Mouse (Mus musculus) liver, embryonic 12.5 days (tissue): Measurements from ENCODE around the gene Tbc1d10b. TPM values are rescaled to one million over a fixed set of nuclear protein-coding genes. Genes with fewer than 3 reads are reported as not detected.
A peak's percentile ranks its signal among the peaks of the same experiment; 100 is the strongest.

Source experiments
- ATAC-seq: fragments of 200-750 bp; cut with Nextera tagmentation; 2 replicates; pipeline ENCODE4 v1.8.0; 2017; ENCODE audit warnings: moderate number of reproducible peaks, mild to moderate bottlenecking, moderate library complexity
- H3K27ac ChIP-seq: fragments of 300-500 bp; sonication (generic); 2 replicates; pipeline ENCODE4 v1.5.1; 2016; ENCODE audit warnings: mild to moderate bottlenecking
- H3K27me3 ChIP-seq: fragments of 300-500 bp; sonication (generic); replicated peaks from 2 replicates; pipeline ENCODE4 v1.6.1; 2016; ENCODE audit warnings: mild to moderate bottlenecking, moderate library complexity
- H3K36me3 ChIP-seq: fragments of 300-500 bp; sonication (generic); 2 replicates; pipeline ENCODE4 v1.6.1; 2016; ENCODE audit warnings: mild to moderate bottlenecking, moderate library complexity
- H3K4me1 ChIP-seq: fragments of 300-500 bp; sonication (generic); 2 replicates; pipeline ENCODE4 v1.6.1; 2016
- H3K4me2 ChIP-seq: fragments of 300-500 bp; sonication (generic); 2 replicates; pipeline ENCODE4 v1.6.1; 2016; ENCODE audit warnings: mild to moderate bottlenecking, moderate library complexity
- H3K4me3 ChIP-seq: fragments of 300-500 bp; sonication (generic); 2 replicates; pipeline ENCODE4 v1.5.1; 2016; ENCODE audit warnings: mild to moderate bottlenecking, moderate library complexity
- H3K9ac ChIP-seq: fragments of 300-500 bp; sonication (generic); 2 replicates; pipeline ENCODE4 v1.6.1; 2016; ENCODE audit warnings: mild to moderate bottlenecking, moderate library complexity
- H3K9me3 ChIP-seq: fragments of 300-500 bp; sonication (generic); replicated peaks from 2 replicates; pipeline ENCODE4 v1.6.1; 2016; ENCODE audit warnings: mild to moderate bottlenecking, moderate library complexity
- WGBS: fragments of 180-500 bp; shearing (Covaris S2); methylation state at CpG from one replicate; pipeline ENCODE4 v1.1.7; 2016; ENCODE audit not compliant: insufficient replicate concordance; 5-methylcytosine and 5-hydroxymethylcytosine counted together
- polyA plus RNA-seq: library from polyadenylated mRNA; unstranded; fragments of >200 nt; fragmentation: Nextera tagmentation; extraction: Ambion mirVana; gene quantifications from 2 replicates; pipeline ENCODE4 v1.2.1, GENCODE M21; 2016

The Tbc1d10b gene
- polyA plus RNA-seq, 1 experiment from 2014 or later: 26.7 TPM

- Histone ChIP-seq H3K36me3 (peaks cover 53% of the 10 kb centered on the region), H3K4me3 (no peak overlapping the region), H3K27ac (no peak overlapping the region), H3K27me3 (no peaks in the 10 kb centered on the region), H3K4me2 (no peak overlapping the region), H3K4me1 (peaks cover 49% of the 10 kb centered on the region), H3K9ac (no peak overlapping the region), H3K9me3 (no peaks in the 10 kb centered on the region)
- 88% methylated on average over 2 of the region's 2 CpGs for WGBS
- ATAC-seq: no peak
These were observed 26.5 kb upstream of the Tbc1d10b start for GRCm38 (mm10) chr7:127234777-127235176.

- Histone ChIP-seq H3K4me1 (peaks cover 50% of the 10 kb centered on the region), H3K9ac (peak overlapping the region; percentile 94), H3K9me3 (no peaks in the 10 kb centered on the region), H3K27ac (peak overlapping the region; percentile 95), H3K27me3 (no peaks in the 10 kb centered on the region), H3K4me2 (peak overlapping the region; percentile 75), H3K4me3 (peak overlapping the region; percentile 82), H3K36me3 (peaks cover 55% of the 10 kb centered on the region)
- WGBS: 2% methylated on average over 9 of the region's 9 CpGs
- ATAC-seq: no peak
These were observed 25.5 kb upstream of the Tbc1d10b start for GRCm38 (mm10) chr7:127233765-127234164.

DNA sequence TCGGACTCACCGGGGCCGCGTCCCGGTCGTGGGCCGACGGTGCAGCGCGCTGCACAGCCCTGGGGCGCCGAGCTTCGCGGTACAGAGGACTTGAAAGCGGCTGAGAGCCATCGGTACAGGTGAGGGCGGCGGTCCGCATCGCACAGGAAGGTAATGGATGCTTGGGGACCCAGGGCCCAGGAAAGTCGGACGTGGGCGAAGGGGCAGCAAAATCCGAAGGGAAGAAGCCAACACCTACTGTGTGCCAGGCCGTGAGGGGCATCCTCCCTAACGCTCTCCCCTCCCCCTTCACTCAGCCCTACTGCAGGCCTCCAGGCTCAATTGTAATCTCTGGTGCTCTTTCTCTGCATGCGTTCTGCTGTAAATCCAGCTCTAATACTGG, 25.1 kb upstream of the Tbc1d10b start:
- no peaks in the 10 kb centered on the region for H3K9me3 ChIP-seq
- H3K27me3 ChIP-seq: no peaks in the 10 kb centered on the region
- H3K36me3 ChIP-seq: peaks cover 51% of the 10 kb centered on the region
- peak overlapping the region; percentile 94 for H3K9ac ChIP-seq
- under 1% methylated on average over 27 of the region's 27 CpGs for WGBS
- peaks cover 52% of the 10 kb centered on the region for H3K4me1 ChIP-seq
- peak overlapping the region; percentile 75 for H3K4me2 ChIP-seq
- peak overlapping the region; percentile 95 for H3K27ac ChIP-seq
- peak; percentile 69 for ATAC-seq
- H3K4me3 ChIP-seq: peak overlapping the region; percentile 82

GRCm38 (mm10) chr7:127232622-127233367, 24.5 kb upstream of the Tbc1d10b start, which contains the start of the genes Zfp553 and Sept1:
Gene Zfp553 (plus strand): TSS chr7:127233061.
Gene Sept1 (minus strand): TSS chr7:127233130.
- Histone ChIP-seq H3K4me1 (peaks cover 55% of the 10 kb centered on the region), H3K27ac (peak within 1 kb of the TSS; percentile 95), H3K27me3 (no peaks in the 10 kb centered on the region), H3K4me2 (peak within 1 kb of the TSS; percentile 75), H3K9me3 (no peaks in the 10 kb centered on the region), H3K9ac (peak within 1 kb of the TSS; percentile 94), H3K4me3 (peak within 1 kb of the TSS; percentile 82), H3K36me3 (peaks cover 45% of the 10 kb centered on the region)
- ATAC-seq: peak; percentile 86
- 1% methylated on average over 64 of the region's 64 CpGs for WGBS

DNA sequence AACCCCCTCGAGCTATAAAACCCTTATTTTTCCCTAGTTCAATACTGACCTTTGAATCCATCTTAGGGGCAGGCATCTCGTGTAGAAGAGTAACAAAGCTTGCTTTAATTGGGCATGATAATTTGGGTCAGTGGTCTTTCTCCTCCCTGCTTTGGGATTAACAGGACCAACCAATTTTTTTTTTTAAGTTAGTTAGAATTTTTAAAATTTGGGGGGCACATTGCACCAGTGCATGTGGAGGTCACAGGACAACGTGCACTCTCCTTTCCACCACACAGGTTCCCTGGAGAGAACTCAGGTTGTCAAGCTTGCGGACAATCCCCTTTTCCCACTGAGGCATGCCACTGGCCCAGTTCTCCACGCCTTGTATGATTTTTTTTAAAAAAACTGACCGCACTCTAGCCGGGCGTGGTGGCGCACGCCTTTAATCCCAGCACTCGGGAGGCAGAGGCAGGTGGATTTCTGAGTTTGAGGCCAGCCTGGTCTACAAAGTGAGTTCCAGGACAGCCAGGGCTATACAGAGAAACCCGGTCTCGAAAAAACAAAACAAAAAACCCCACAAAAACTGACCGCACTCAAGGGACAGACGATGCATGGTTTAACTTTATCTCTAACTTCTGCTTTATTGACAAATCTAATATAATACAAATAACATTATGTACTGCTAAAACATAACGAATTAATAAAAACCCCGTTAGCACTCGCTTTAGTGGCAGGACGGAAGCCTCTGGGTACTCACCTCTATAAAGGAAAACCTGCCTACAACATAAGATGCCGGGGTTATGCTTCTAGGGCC, 23.8 kb upstream of the Tbc1d10b start:
- 4% methylated on average over 20 of the region's 20 CpGs for WGBS
- H3K4me3 ChIP-seq: peak overlapping the region; percentile 82

GRCm38 (mm10) chr7:127231376-127231775, 23.1 kb upstream of the Tbc1d10b start:
- WGBS: 56% methylated on average over 3 of the region's 3 CpGs
- Histone ChIP-seq H3K4me2 (peak overlapping the region; percentile 75), H3K4me3 (peak overlapping the region; percentile 82), H3K27ac (no peak overlapping the region), H3K9ac (peak overlapping the region; percentile 94), H3K9me3 (no peaks in the 10 kb centered on the region), H3K36me3 (peaks cover 31% of the 10 kb centered on the region), H3K4me1 (peaks cover 61% of the 10 kb centered on the region), H3K27me3 (no peaks in the 10 kb centered on the region)
- no peak for ATAC-seq

More for the DNA sequence above, 23.8 kb upstream of the Tbc1d10b start:
- H3K27me3 ChIP-seq: no peaks in the 10 kb centered on the region
- H3K4me2 ChIP-seq: peak overlapping the region; percentile 75
- peak overlapping the region; percentile 94 for H3K9ac ChIP-seq
- no peak for ATAC-seq
- H3K4me1 ChIP-seq: peaks cover 58% of the 10 kb centered on the region
- peaks cover 37% of the 10 kb centered on the region for H3K36me3 ChIP-seq
- no peaks in the 10 kb centered on the region for H3K9me3 ChIP-seq
- peak overlapping the region; percentile 95 for H3K27ac ChIP-seq

DNA sequence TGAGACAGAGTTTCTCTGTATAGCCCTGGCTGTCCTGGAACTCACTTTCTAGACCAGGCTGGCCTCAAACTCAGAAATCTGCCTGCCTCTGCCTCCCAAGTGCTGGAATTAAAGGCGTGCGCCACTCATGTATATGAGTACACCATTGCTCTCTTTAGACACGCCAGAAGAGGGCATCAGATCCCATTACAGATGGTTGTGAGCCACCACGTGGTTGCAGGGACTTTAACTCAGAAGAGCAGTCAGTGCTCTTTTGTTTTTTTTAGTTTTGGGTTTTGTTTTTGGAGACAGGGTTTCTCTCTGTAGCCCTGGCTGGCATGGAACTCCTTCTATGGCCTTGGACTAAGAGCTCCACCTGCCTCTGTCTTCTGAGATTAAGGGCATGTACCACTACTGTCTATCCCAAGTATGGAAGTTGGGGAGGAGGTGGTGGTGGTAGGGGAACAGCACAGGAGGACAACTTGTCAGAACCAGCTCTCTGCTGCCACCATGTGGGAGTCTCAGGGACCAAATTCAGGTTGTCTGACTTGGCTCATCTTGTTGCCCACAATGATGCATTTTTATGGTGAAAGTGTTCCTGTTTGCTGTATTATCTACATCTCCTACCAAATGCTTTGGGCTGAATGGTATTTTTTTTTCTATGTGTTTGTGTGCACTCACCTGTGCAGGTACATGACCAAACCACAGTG, 20.5 kb upstream of the Tbc1d10b start:
- H3K27ac ChIP-seq: peak overlapping the region; percentile 80
- peaks cover 75% of the 10 kb centered on the region for H3K4me1 ChIP-seq
- H3K36me3 ChIP-seq: peaks cover 14% of the 10 kb centered on the region; the same call in 1 of the 2 replicates
- 0 out of 2 replicates have a peak, but pooled peaks have one; percentile 19 for ATAC-seq
- 45% methylated on average over 4 of the region's 4 CpGs for WGBS
- H3K4me2 ChIP-seq: no peak overlapping the region
- no peak overlapping the region for H3K9ac ChIP-seq
- H3K9me3 ChIP-seq: no peaks in the 10 kb centered on the region
- no peak overlapping the region for H3K4me3 ChIP-seq
- H3K27me3 ChIP-seq: no peaks in the 10 kb centered on the region

- H3K27me3 ChIP-seq: no peaks in the 10 kb centered on the region
- H3K4me2 ChIP-seq: peak overlapping the region; percentile 67
- peak overlapping the region; percentile 13; the same call in 1 of the 2 replicates for H3K4me3 ChIP-seq
- H3K36me3 ChIP-seq: peaks cover 9% of the 10 kb centered on the region; the same call in 1 of the 2 replicates
- WGBS: 47% methylated on average over 11 of the region's 11 CpGs
- peak; percentile 92 for ATAC-seq
- H3K9me3 ChIP-seq: no peaks in the 10 kb centered on the region
- peaks cover 62% of the 10 kb centered on the region for H3K4me1 ChIP-seq
- peak overlapping the region; percentile 94 for H3K27ac ChIP-seq
- H3K9ac ChIP-seq: peak overlapping the region; percentile 59
These were observed 17.1 kb upstream of the Tbc1d10b start for GRCm38 (mm10) chr7:127225147-127225995.

DNA sequence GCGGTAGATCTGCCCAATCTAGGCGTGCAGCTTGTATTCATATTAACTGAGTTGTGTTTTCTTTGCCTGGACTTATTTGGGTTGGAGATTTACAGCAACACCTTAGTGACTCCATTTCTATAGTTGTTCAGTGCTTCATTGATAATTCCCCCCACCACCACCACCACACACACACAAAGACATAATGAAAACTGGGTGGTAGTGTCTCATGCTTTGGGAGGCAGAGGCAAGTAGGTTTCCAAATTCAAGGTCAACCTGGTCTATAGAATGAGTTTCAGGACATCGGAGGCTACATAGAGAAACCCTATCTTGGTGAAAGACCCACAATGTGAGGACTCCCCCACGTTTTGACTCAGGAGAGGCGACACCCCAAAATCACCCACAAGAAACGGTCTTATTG, 16.3 kb upstream of the Tbc1d10b start:
- Histone ChIP-seq H3K4me2 (no peak overlapping the region), H3K9me3 (no peaks in the 10 kb centered on the region), H3K4me3 (no peak overlapping the region), H3K27me3 (no peaks in the 10 kb centered on the region), H3K4me1 (peaks cover 58% of the 10 kb centered on the region), H3K36me3 (peaks cover 5% of the 10 kb centered on the region; the same call in 1 of the 2 replicates), H3K9ac (no peak overlapping the region), H3K27ac (peak overlapping the region; percentile 94)
- ATAC-seq: no peak
- 84% methylated on average over 6 of the region's 6 CpGs for WGBS

DNA sequence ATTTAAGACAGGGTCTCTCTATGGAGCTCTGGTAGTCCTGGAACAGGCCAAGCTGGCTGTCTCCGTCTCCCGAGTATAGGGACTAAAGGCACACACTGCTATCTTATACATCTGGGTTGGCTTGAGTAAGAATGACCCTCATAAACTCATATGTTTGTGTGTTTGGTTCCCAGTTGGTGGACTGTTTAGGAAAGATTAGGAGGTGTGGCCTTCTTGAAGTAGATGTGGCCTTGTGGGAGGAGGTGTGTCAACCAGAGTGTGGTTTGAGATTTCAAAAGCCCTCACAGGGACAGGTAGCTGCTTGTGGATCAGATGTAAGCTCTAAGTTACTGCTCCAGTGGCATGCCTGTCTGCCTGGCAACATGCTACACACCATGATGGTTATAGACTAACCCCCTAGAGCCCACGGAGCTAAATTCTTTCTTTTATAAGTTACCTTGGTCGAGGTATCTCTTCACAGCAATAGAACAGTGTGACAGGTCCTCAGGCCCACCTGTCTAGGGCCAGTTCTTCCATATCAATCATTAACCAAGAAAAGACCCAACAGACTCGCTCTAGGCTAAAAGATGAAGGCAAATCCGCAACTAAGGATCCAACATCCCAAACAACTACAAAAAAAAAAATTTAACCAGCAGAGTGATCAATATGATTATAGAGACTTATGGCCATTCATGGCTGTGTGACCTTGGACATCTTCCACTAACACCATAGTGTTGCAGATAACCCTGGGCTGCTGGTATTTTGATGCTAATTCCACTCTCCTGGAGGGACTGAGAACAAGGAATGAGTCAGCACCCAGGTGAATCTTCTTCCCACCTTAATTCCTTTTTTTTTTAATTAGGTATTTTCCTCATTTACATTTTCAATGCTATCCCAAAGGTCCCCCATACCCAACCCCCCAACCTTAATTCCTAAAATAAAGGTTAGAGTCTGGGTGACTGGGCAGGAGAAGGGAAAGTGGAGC, 15.5 kb upstream of the Tbc1d10b start:
- WGBS: 67% methylated on average over 6 of the region's 6 CpGs
- H3K4me2 ChIP-seq: peak overlapping the region; percentile 32
- peak; percentile 66 for ATAC-seq
- H3K4me3 ChIP-seq: no peak overlapping the region
- no peaks in the 10 kb centered on the region for H3K9me3 ChIP-seq
- H3K4me1 ChIP-seq: peaks cover 65% of the 10 kb centered on the region
- H3K36me3 ChIP-seq: no peaks in the 10 kb centered on the region
- H3K27me3 ChIP-seq: no peaks in the 10 kb centered on the region
- peak overlapping the region; percentile 12 for H3K9ac ChIP-seq
- peak overlapping the region; percentile 94 for H3K27ac ChIP-seq
